Mouse (Mus musculus): Measurements from ENCODE around the gene Fhit. TPM values are rescaled to one million over a fixed set of nuclear protein-coding genes. Genes with fewer than 3 reads are reported as not detected.

Fhit gene
- total RNA-seq, 2 experiments from 2014 or later, result 8.6 to 10.8 TPM

GRCm38 (mm10) chr14:10710796-10711311 lies 451.0 kb downstream of the Fhit start:
- DNase-seq, result no peak

- no peak for DNase-seq
These were observed 460.1 kb downstream of the Fhit start for GRCm38 (mm10) chr14:10701707-10702106.

GRCm38 (mm10) chr14:10680041-10680440 lies 481.8 kb downstream of the Fhit start:
- no peak for DNase-seq

- DNase-seq, result no peak
These were observed 482.2 kb downstream of the Fhit start for GRCm38 (mm10) chr14:10679638-10680037.

- peak; percentile 34 for DNase-seq
These were observed 484.2 kb downstream of the Fhit start for GRCm38 (mm10) chr14:10677627-10678026.

GRCm38 (mm10) chr14:10660247-10660646 lies 501.6 kb downstream of the Fhit start:
- no peak for DNase-seq

GRCm38 (mm10) chr14:10659326-10659725 lies 502.5 kb downstream of the Fhit start:
- DNase-seq, result no peak

GRCm38 (mm10) chr14:10658219-10658618 lies 503.6 kb downstream of the Fhit start:
- DNase-seq, result no peak

- DNase-seq, result no peak
These were observed 504.5 kb downstream of the Fhit start for GRCm38 (mm10) chr14:10657364-10657763.

GRCm38 (mm10) chr14:10655842-10656241 lies 506.0 kb downstream of the Fhit start:
- DNase-seq, result no peak

GRCm38 (mm10) chr14:10647832-10648231 lies 514.0 kb downstream of the Fhit start:
- DNase-seq, result no peak

- no peak for DNase-seq
These were observed 530.1 kb downstream of the Fhit start for GRCm38 (mm10) chr14:10631783-10632182.

GRCm38 (mm10) chr14:10630831-10631360 lies 530.9 kb downstream of the Fhit start:
- no peak for DNase-seq

- no peak for DNase-seq
These were observed 568.4 kb downstream of the Fhit start for GRCm38 (mm10) chr14:10593467-10593866.

GRCm38 (mm10) chr14:10568937-10569552 lies 592.8 kb downstream of the Fhit start:
- no peak for DNase-seq

GRCm38 (mm10) chr14:10567771-10568170 lies 594.1 kb downstream of the Fhit start:
- DNase-seq, result no peak

GRCm38 (mm10) chr14:10554755-10555154 lies 607.1 kb downstream of the Fhit start:
- DNase-seq, result no peak

GRCm38 (mm10) chr14:10548632-10549031 lies 613.2 kb downstream of the Fhit start:
- DNase-seq, result no peak

- no peak for DNase-seq
These were observed 615.9 kb downstream of the Fhit start for GRCm38 (mm10) chr14:10545916-10546315.

- no peak for DNase-seq
These were observed 627.0 kb downstream of the Fhit start for GRCm38 (mm10) chr14:10534862-10535261.

GRCm38 (mm10) chr14:10531748-10532500 lies 629.9 kb downstream of the Fhit start:
- no peak for DNase-seq

- DNase-seq, result no peak
These were observed 635.0 kb downstream of the Fhit start for GRCm38 (mm10) chr14:10526800-10527199.

GRCm38 (mm10) chr14:10525786-10526185 lies 636.0 kb downstream of the Fhit start:
- no peak for DNase-seq
